Mouse (Mus musculus): ENCODE results near the gene Mknk2. TPM values are rescaled to one million over a fixed set of nuclear protein-coding genes. Genes with fewer than 3 reads are reported as not detected.

Gene Mknk2
- polyA plus RNA-seq, 2 experiments from 2014 or later: 37.3 to 51.7 TPM

- no peak for ATAC-seq
These were observed 8.0 kb downstream of the Mknk2 start for GRCm38 (mm10) chr10:80669737-80670485.

- ATAC-seq: no peak
These were observed 8.9 kb downstream of the Mknk2 start for GRCm38 (mm10) chr10:80669018-80669417.

- no peak for ATAC-seq
These were observed 9.3 kb downstream of the Mknk2 start for GRCm38 (mm10) chr10:80668614-80669013.

GRCm38 (mm10) chr10:80666837-80667412, 11.0 kb downstream of the Mknk2 start:
- ATAC-seq: no peak

GRCm38 (mm10) chr10:80665981-80666733, 11.8 kb downstream of the Mknk2 start:
- no peak for ATAC-seq

GRCm38 (mm10) chr10:80665459-80665858, 12.5 kb downstream of the Mknk2 start:
- no peak for ATAC-seq

GRCm38 (mm10) chr10:80665016-80665380, 12.9 kb downstream of the Mknk2 start:
- ATAC-seq: peak; percentile 47

GRCm38 (mm10) chr10:80664197-80665015, 13.5 kb downstream of the Mknk2 start:
- ATAC-seq: peak; percentile 40

GRCm38 (mm10) chr10:80663485-80664196, 14.3 kb downstream of the Mknk2 start:
- no peak for ATAC-seq

- no peak for ATAC-seq
These were observed 16.8 kb downstream of the Mknk2 start for GRCm38 (mm10) chr10:80661149-80661548.

- peak; percentile 28 for ATAC-seq
These were observed 18.7 kb downstream of the Mknk2 start for GRCm38 (mm10) chr10:80659213-80659612.

GRCm38 (mm10) chr10:80658841-80659202, 19.1 kb downstream of the Mknk2 start:
- ATAC-seq: peak; percentile 68

- peak; percentile 34 for ATAC-seq
These were observed 19.6 kb downstream of the Mknk2 start for GRCm38 (mm10) chr10:80658194-80658840.

GRCm38 (mm10) chr10:80656863-80657623, 20.9 kb downstream of the Mknk2 start, which contains the start of gene Btbd2:
Gene Btbd2 (minus strand): TSS chr10:80657071.
- peak; percentile 42 for ATAC-seq

- peak; percentile 59 for ATAC-seq
These were observed 21.6 kb downstream of the Mknk2 start for GRCm38 (mm10) chr10:80656130-80656862.

GRCm38 (mm10) chr10:80655406-80656129, 22.3 kb downstream of the Mknk2 start:
- no peak for ATAC-seq

- ATAC-seq: no peak
These were observed 23.0 kb downstream of the Mknk2 start for GRCm38 (mm10) chr10:80654866-80655265.

- no peak for ATAC-seq
These were observed 24.7 kb downstream of the Mknk2 start for GRCm38 (mm10) chr10:80653156-80653720.

- ATAC-seq: no peak
These were observed 27.5 kb downstream of the Mknk2 start for GRCm38 (mm10) chr10:80650392-80650791.

All from CD4-positive, CD25-positive, alpha-beta regulatory T cell, adult 4 months (primary cell).